Mouse (Mus musculus): ENCODE results near the gene D430019H16Rik. TPM values are rescaled to one million over a fixed set of nuclear protein-coding genes. Genes with fewer than 3 reads are reported as not detected.

D430019H16Rik gene
- polyA plus RNA-seq, 1 experiment from 2014 or later, result 0.26 TPM

GRCm38 (mm10) chr12:105539649-105540048, 86.0 kb downstream of the D430019H16Rik start:
- ATAC-seq (replicated peaks; ENCODE audit: extremely low read depth, insufficient read depth, low FRiP score), result no peak
- no peaks in the 10 kb centered on the region for H3K36me3 ChIP-seq (ENCODE audit: control insufficient read depth, insufficient read depth)
- H3K4me3 ChIP-seq (ENCODE audit: low read length), result no peak overlapping the region
- WGBS, result 81% methylated on average over 10 of the region's 10 CpGs
- H3K9me3 ChIP-seq (replicated peaks; ENCODE audit: control insufficient read depth, low read length), result peaks cover 4% of the 10 kb centered on the region; the same call in 1 of the 2 replicates
- H3K27ac ChIP-seq (ENCODE audit: low read length), result no peak overlapping the region
- no peaks in the 10 kb centered on the region for H3K27me3 ChIP-seq (ENCODE audit: control insufficient read depth, insufficient read depth, low read length)
- H3K4me1 ChIP-seq (ENCODE audit: control insufficient read depth, insufficient read depth, low read length), result no peaks in the 10 kb centered on the region
- H3K9ac ChIP-seq (ENCODE audit: low read length), result no peak overlapping the region
- H3K4me2 ChIP-seq (ENCODE audit: low read depth, low read length), result no peak overlapping the region

GRCm38 (mm10) chr12:105541590-105542402, 88.1 kb downstream of the D430019H16Rik start:
- Histone ChIP-seq H3K9ac (ENCODE audit: low read length) (no peak overlapping the region), H3K4me3 (ENCODE audit: low read length) (no peak overlapping the region), H3K27ac (ENCODE audit: low read length) (no peak overlapping the region), H3K9me3 (replicated peaks; ENCODE audit: control insufficient read depth, low read length) (peaks cover 4% of the 10 kb centered on the region; the same call in 1 of the 2 replicates), H3K27me3 (ENCODE audit: control insufficient read depth, insufficient read depth, low read length) (no peaks in the 10 kb centered on the region), H3K36me3 (ENCODE audit: control insufficient read depth, insufficient read depth) (no peaks in the 10 kb centered on the region), H3K4me1 (ENCODE audit: control insufficient read depth, insufficient read depth, low read length) (peaks cover 9% of the 10 kb centered on the region), H3K4me2 (ENCODE audit: low read depth, low read length) (no peak overlapping the region)
- WGBS, result 73% methylated on average over 12 of the region's 12 CpGs
- ATAC-seq (replicated peaks; ENCODE audit: extremely low read depth, insufficient read depth, low FRiP score), result no peak

GRCm38 (mm10) chr12:105542513-105542912, 88.9 kb downstream of the D430019H16Rik start:
- no peak for ATAC-seq (replicated peaks; ENCODE audit: extremely low read depth, insufficient read depth, low FRiP score)
- H3K36me3 ChIP-seq (ENCODE audit: control insufficient read depth, insufficient read depth), result no peaks in the 10 kb centered on the region
- H3K4me1 ChIP-seq (ENCODE audit: control insufficient read depth, insufficient read depth, low read length), result peaks cover 9% of the 10 kb centered on the region
- 0 out of 2 replicates have a peak, but pooled peaks cover 2% of the 10 kb centered on the region for H3K27me3 ChIP-seq (ENCODE audit: control insufficient read depth, insufficient read depth, low read length)
- H3K4me3 ChIP-seq (ENCODE audit: low read length), result no peak overlapping the region
- no peak overlapping the region for H3K27ac ChIP-seq (ENCODE audit: low read length)
- H3K4me2 ChIP-seq (ENCODE audit: low read depth, low read length), result no peak overlapping the region
- H3K9me3 ChIP-seq (replicated peaks; ENCODE audit: control insufficient read depth, low read length), result peaks cover 4% of the 10 kb centered on the region; the same call in 1 of the 2 replicates
- no peak overlapping the region for H3K9ac ChIP-seq (ENCODE audit: low read length)
- 86% methylated on average over 3 of the region's 3 CpGs for WGBS

Other genes starting within 250 kb of the D430019H16Rik start
- gene Tcl1, start 231.1 kb upstream of the D430019H16Rik start, polyA plus RNA-seq (2015; fragmentation: Nextera tagmentation; extraction: Ambion mirVana), result not detected in 2 replicates
- not detected in 2 replicates for gene Tunar, start 120.0 kb upstream of the D430019H16Rik start, polyA plus RNA-seq (2015; fragmentation: Nextera tagmentation; extraction: Ambion mirVana)
- 1.2 and 1.4 TPM in 2 replicates for gene Bdkrb2, start 109.4 kb downstream of the D430019H16Rik start, polyA plus RNA-seq (2015; fragmentation: Nextera tagmentation; extraction: Ambion mirVana)
- gene Bdkrb1, start 149.2 kb downstream of the D430019H16Rik start, polyA plus RNA-seq (2015; fragmentation: Nextera tagmentation; extraction: Ambion mirVana), result not detected in 2 replicates
- 19.8 and 21.4 TPM in 2 replicates for gene Gskip, start 231.0 kb downstream of the D430019H16Rik start, polyA plus RNA-seq (2015; fragmentation: Nextera tagmentation; extraction: Ambion mirVana)
- 7.5 and 9.1 TPM in 2 replicates for gene Atg2b, start 231.4 kb downstream of the D430019H16Rik start, polyA plus RNA-seq (2015; fragmentation: Nextera tagmentation; extraction: Ambion mirVana)